Mouse (Mus musculus) ES-Bruce4 (cell line): ENCODE data around the gene Asic4.

Experiments used
- CTCF ChIP-seq: IDR thresholded peaks from one replicate; pipeline ENCODE4 v1.8.1; 2011; ENCODE audit warnings: low read depth, low read length
- POLR2A ChIP-seq: IDR thresholded peaks from one replicate; pipeline ENCODE4 v1.8.1; 2011; ENCODE audit warnings: low read length; ENCODE audit not compliant: insufficient read depth

- TF ChIP-seq CTCF (no peak), POLR2A (no peak)
Observed at GRCm38 (mm10) chr1:75412196-75412595, 38.0 kb upstream of the Asic4 start.
